8 mouse cellular contexts compared by ENCODE assay signal in genomic region chr17:45848605-45849004, GRCm38 (mm10).
DNase-seq lines count a peak whose midpoint lies in the region; ATAC-seq and TF ChIP-seq lines count a peak whose summit lies in the region.

No protein-coding gene starts in this region.

- WGBS in heart, postnatal 0 days: 19% methylated on average over 8 of the region's 8 CpGs

- H3K36me3 ChIP-seq in heart, postnatal 0 days (replicated peaks; ENCODE audit: control insufficient read depth, insufficient read depth, low read length): no peaks in the 10 kb centered on the region

- peak; percentile 74 for TF ChIP-seq CTCF in heart, postnatal 0 days (IDR thresholded peaks at IDR 0.05; ENCODE audit: low read depth)

- peaks cover 5% of the 10 kb centered on the region; the same call in 1 of the 2 replicates for H3K9me3 ChIP-seq in heart, postnatal 0 days (replicated peaks; ENCODE audit: control insufficient read depth, low read length)

- H3K27me3 ChIP-seq in heart, postnatal 0 days (ENCODE audit: control insufficient read depth, insufficient read depth, low read length): no peaks in the 10 kb centered on the region

- H3K4me3 ChIP-seq in heart, postnatal 0 days (ENCODE audit: low read depth, low read length): no peak overlapping the region

- ATAC-seq in heart, postnatal 0 days (ENCODE audit: insufficient read depth, low read depth): peak; percentile 79

- no peak overlapping the region for H3K4me2 ChIP-seq in heart, postnatal 0 days (ENCODE audit: low read depth, low read length)

- H3K4me1 ChIP-seq in heart, postnatal 0 days (ENCODE audit: control insufficient read depth, insufficient read depth): peaks cover 9% of the 10 kb centered on the region; the same call in 1 of the 2 replicates

- no peak overlapping the region for H3K27ac ChIP-seq in heart, postnatal 0 days (ENCODE audit: low read depth)

- H3K9ac ChIP-seq in heart, postnatal 0 days (replicated peaks; ENCODE audit: low read depth, low read length): no peak overlapping the region

- TF ChIP-seq EP300 in heart, postnatal 0 days (IDR thresholded peaks at IDR 0.05; ENCODE audit: low read depth): no peak

- DNase-seq in urinary bladder, postnatal 14 days (ENCODE audit: low spot score): peak; percentile 59
- no peak for DNase-seq in urinary bladder, postnatal 10 days (ENCODE audit: low spot score)
- DNase-seq in embryo, embryonic 11 days: peak; percentile 65
- DNase-seq in heart, postnatal 0 days (ENCODE audit: low spot score): peak; percentile 51
- DNase-seq in lung, adult 18-20 months: peak; percentile 34 to 58
- no peak for DNase-seq in B cell, adult 2 months
- no peak for DNase-seq in thymus, postnatal 14 days
- DNase-seq in yolk sac, embryonic 10.5 days (ENCODE audit: low spot score): no peak

Comparison
In these comparisons a context has a peak if more than half of its experiments do, and no peak if none do; other contexts are left out.
1. DNase-seq: peak in urinary bladder, postnatal 14 days (single experiment), embryo, embryonic 11 days (single experiment), heart, postnatal 0 days (single experiment) and lung, adult 18-20 months (2 of 2); none in urinary bladder, postnatal 10 days (single experiment), B cell, adult 2 months (0 of 2), thymus, postnatal 14 days (single experiment) and yolk sac, embryonic 10.5 days (single experiment).